ENCODE assay signal across 25 mouse cellular contexts in the genomic region with DNA sequence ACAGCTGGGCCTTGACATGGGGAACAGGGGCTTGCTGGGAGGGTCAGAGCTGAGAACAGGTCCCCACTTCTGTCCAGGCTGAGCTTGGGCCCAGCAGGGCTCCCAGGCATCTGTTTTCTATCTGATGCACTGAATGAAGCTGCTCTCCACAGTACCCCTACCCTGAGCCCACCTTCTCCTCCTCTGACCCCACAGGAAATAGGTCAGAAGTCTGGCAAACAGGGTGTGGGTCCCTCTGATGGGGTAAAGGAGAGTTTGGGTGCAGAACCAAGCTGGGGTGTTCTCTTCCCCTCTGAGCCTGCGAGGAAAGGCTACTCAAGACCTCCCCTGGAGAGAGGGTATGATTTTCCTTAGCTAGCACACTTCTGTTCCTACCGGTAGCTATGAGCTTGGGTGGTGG.
A peak's percentile ranks its signal among the peaks of the same experiment; 100 is the strongest.
DNase-seq lines count a peak whose midpoint lies in the region; ATAC-seq lines count a peak whose summit lies in the region.
"Had no signal": no experiment of that assay in that cellular context is flagged by ENCODE, and none has a peak within 500 bp of the region (broad histone marks: within the 10 kb centered on the region; RNA-seq: fewer than 3 reads in every experiment).

No protein-coding gene starts in this region.

- peaks cover 40% of the 10 kb centered on the region for H3K4me1 ChIP-seq in hindbrain, embryonic 10.5 days (replicated peaks)
- no peaks in the 10 kb centered on the region for H3K4me1 ChIP-seq in hindbrain, embryonic 16.5 days (ENCODE audit: control insufficient read depth, insufficient read depth, low read depth, low read length)
- H3K4me1 ChIP-seq in limb, embryonic 10.5 days, result peaks cover 45% of the 10 kb centered on the region
- H3K4me1 ChIP-seq: neural tube, embryonic 12.5 days; stomach, embryonic 15.5 days had no signal

- no peak for ATAC-seq in hindbrain, embryonic 16.5 days
- ATAC-seq: forebrain, embryonic 16.5 days; Patski had no signal

- H3K9ac ChIP-seq in hindbrain, embryonic 16.5 days (ENCODE audit: low read depth, low read length), result no peak overlapping the region
- H3K9ac ChIP-seq: embryonic facial prominence, embryonic 15.5 days; liver, embryonic 15.5 days; neural tube, embryonic 12.5 days; stomach, embryonic 15.5 days had no signal

- no peak overlapping the region for H3K4me3 ChIP-seq in hindbrain, embryonic 10.5 days
- no peak overlapping the region for H3K4me3 ChIP-seq in hindbrain, embryonic 16.5 days (ENCODE audit: low read length)
- H3K4me3 ChIP-seq in limb, embryonic 10.5 days, result no peak overlapping the region
- H3K4me3 ChIP-seq: embryonic facial prominence, embryonic 15.5 days; left cerebral cortex, adult 2 months; liver, embryonic 15.5 days; neural tube, embryonic 12.5 days; stomach, embryonic 15.5 days had no signal

- no peak overlapping the region for H3K4me2 ChIP-seq in hindbrain, embryonic 16.5 days (ENCODE audit: low read length)
- H3K4me2 ChIP-seq: embryonic facial prominence, embryonic 15.5 days; heart, embryonic 11.5 days; liver, embryonic 15.5 days; neural tube, embryonic 12.5 days; stomach, embryonic 15.5 days had no signal

- H3K27me3 ChIP-seq in hindbrain, embryonic 10.5 days (ENCODE audit: insufficient read depth, poor library complexity, severe bottlenecking), result no peaks in the 10 kb centered on the region
- H3K27me3 ChIP-seq in hindbrain, embryonic 16.5 days (replicated peaks; ENCODE audit: control insufficient read depth, insufficient read depth, low read length), result no peaks in the 10 kb centered on the region
- H3K27me3 ChIP-seq in limb, embryonic 10.5 days (ENCODE audit: low read depth, poor library complexity, severe bottlenecking), result no peaks in the 10 kb centered on the region
- H3K27me3 ChIP-seq: embryonic facial prominence, embryonic 15.5 days; liver, embryonic 15.5 days; neural tube, embryonic 12.5 days; Patski; stomach, embryonic 15.5 days had no signal

- H3K27ac ChIP-seq in hindbrain, embryonic 10.5 days, result peak overlapping the region; percentile 29; the same call in 1 of the 2 replicates
- no peak overlapping the region for H3K27ac ChIP-seq in hindbrain, embryonic 16.5 days (ENCODE audit: low read depth, low read length)
- H3K27ac ChIP-seq in limb, embryonic 10.5 days, result peak overlapping the region; percentile 32; the same call in 1 of the 2 replicates
- H3K27ac ChIP-seq: embryonic facial prominence, embryonic 15.5 days; kidney, postnatal 0 days; left cerebral cortex, adult 2 months; liver, embryonic 15.5 days; neural tube, embryonic 12.5 days; stomach, embryonic 15.5 days had no signal

- H3K9me3 ChIP-seq in hindbrain, embryonic 10.5 days, result 0 out of 2 replicates have a peak, but pooled peaks cover 3% of the 10 kb centered on the region
- no peaks in the 10 kb centered on the region for H3K9me3 ChIP-seq in hindbrain, embryonic 16.5 days (ENCODE audit: control insufficient read depth, low read length)
- no peaks in the 10 kb centered on the region for H3K9me3 ChIP-seq in limb, embryonic 10.5 days (replicated peaks)
- H3K9me3 ChIP-seq: embryonic facial prominence, embryonic 15.5 days; liver, embryonic 15.5 days; neural tube, embryonic 12.5 days; stomach, embryonic 15.5 days had no signal

- intact Hi-C loops in gastrocnemius, postnatal 36 days (cut with DNase I), result no loop called here

- H3K36me3 ChIP-seq in hindbrain, embryonic 10.5 days, result no peaks in the 10 kb centered on the region
- H3K36me3 ChIP-seq in hindbrain, embryonic 16.5 days (ENCODE audit: control insufficient read depth, insufficient read depth, low read length), result no peaks in the 10 kb centered on the region
- H3K36me3 ChIP-seq in limb, embryonic 10.5 days, result no peaks in the 10 kb centered on the region
- H3K36me3 ChIP-seq: embryonic facial prominence, embryonic 15.5 days; liver, embryonic 15.5 days; neural tube, embryonic 12.5 days; stomach, embryonic 15.5 days had no signal

- 78% methylated on average over 2 of the region's 2 CpGs for WGBS in hindbrain, embryonic 10.5 days
- WGBS in hindbrain, embryonic 16.5 days, result 87% methylated on average over 2 of the region's 2 CpGs
- 91% methylated on average over 2 of the region's 2 CpGs for WGBS in limb, embryonic 10.5 days

- DNase-seq in hindbrain, embryonic 10.5 days (ENCODE audit: low spot score), result no peak
- peak; percentile 1 for DNase-seq in thymus, postnatal 0 days (ENCODE audit: low spot score)
- DNase-seq in thymus, postnatal 4 days, result no peak
- DNase-seq in limb, embryonic 10.5 days (ENCODE audit: low spot score), result no peak
- DNase-seq in frontal cortex, postnatal 25 days (ENCODE audit: low spot score in 2 of 2), result no peak
- DNase-seq in right cerebral cortex, postnatal 14 days, result no peak
- no peak for DNase-seq in gastrocnemius, postnatal 36 days
- DNase-seq: adrenal gland, postnatal 36 days; cerebellum, adult 8-10 months; cerebellum, postnatal 36 days; embryo, embryonic 11 days; gastrocnemius, postnatal 25 days; kidney, adult 18-20 months; midbrain, embryonic 14.5 days; thymus, postnatal 36 days had no signal
